Mouse (Mus musculus): ENCODE measurements around the gene Dusp2. TPM values are rescaled to one million over a fixed set of nuclear protein-coding genes. Genes with fewer than 3 reads are reported as not detected.

Dusp2 gene
- polyA plus RNA-seq, 1 experiment, result 13.9 TPM

DNA sequence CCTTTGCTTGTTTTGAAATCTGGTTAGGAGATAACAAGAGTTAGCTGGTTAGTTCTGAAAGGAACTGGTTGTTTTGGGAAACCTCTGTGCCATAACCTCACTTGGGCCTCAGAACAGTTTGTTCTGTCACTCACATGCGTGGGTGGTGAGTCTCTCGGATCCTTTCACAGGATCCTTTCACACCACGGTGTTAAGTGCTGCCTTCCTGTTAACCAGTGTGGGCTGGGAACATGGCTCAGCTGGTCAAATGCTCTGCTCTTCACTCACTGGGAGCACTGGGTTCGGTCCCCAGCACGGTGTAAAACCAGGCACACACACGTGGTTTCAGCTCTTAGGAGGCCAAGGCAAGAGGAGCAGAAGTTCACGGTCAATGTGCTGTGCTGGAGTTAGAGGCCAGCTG is 11.5 kb upstream of the Dusp2 start:
- Histone ChIP-seq H3K36me3 (ENCODE audit: control insufficient read depth, insufficient read depth) (no peaks in the 10 kb centered on the region), H3K27me3 (ENCODE audit: control insufficient read depth, insufficient read depth, insufficient read length) (no peaks in the 10 kb centered on the region), H3K79me2 (ENCODE audit: control insufficient read depth, insufficient read depth) (no peaks in the 10 kb centered on the region), H3K4me3 (ENCODE audit: insufficient read depth, poor library complexity, severe bottlenecking) (no peak overlapping the region), H3ac (ENCODE audit: control insufficient read depth, insufficient read length, low read depth) (no peak overlapping the region), H3K79me3 (ENCODE audit: low read depth) (no peaks in the 10 kb centered on the region)
- TF ChIP-seq CEBPB (IDR thresholded peaks at IDR 0.05; ENCODE audit: low read depth) (no peak), MYOD1 (IDR thresholded peaks at IDR 0.05; ENCODE audit: control insufficient read depth, insufficient read length, low read depth) (no peak), FOSL1 (IDR thresholded peaks at IDR 0.05; ENCODE audit: insufficient read depth, low read length, poor library complexity, severe bottlenecking) (no peak), CTCF (IDR thresholded peaks at IDR 0.05; ENCODE audit: control insufficient read depth, insufficient read depth, insufficient read length) (no peak), MYOG (IDR thresholded peaks at IDR 0.05; ENCODE audit: control insufficient read depth, extremely low read depth, insufficient read length) (no peak), MAX (IDR thresholded peaks at IDR 0.05) (no peak), USF1 (IDR thresholded peaks at IDR 0.05; ENCODE audit: low read depth) (no peak)

DNA sequence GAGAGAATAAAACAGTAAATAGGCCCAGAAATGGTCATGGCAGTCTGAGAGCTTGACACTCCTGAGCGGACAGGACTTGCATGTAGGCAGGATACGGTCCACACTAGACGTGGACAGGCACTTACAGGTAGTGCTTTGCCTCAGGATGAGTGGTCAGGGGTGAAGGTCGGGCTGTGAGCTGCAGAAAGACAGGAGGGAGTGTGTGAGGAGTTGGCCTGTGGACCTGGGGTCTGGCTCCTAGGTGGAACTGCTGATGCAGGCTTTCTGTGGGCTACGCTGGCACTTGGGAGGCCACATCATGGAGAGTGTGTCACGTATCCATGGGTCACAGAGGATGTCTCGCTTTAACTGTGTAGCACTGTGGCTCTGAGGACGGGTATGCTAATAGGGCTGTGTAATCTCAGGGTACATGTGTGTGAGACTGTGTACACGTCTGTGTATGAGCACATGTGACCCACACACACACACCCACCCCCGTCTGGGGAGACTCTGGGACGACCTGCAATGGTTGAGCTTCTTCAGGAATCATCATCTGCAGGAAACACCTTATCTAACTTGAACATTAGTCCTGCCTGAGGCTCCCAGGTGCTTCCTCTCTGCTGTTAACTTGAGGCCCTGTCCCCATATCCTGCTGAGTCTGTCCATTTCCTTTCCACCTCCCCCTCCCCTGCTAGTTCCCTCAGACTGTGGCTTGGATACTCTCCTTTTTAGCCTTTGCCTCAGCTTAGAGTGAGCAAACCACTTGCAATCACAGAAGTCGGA is 7.7 kb upstream of the Dusp2 start:
- Histone ChIP-seq H3K79me3 (ENCODE audit: low read depth) (no peaks in the 10 kb centered on the region), H3K79me2 (ENCODE audit: control insufficient read depth, insufficient read depth) (no peaks in the 10 kb centered on the region), H3ac (ENCODE audit: control insufficient read depth, insufficient read length, low read depth) (no peak overlapping the region), H3K4me3 (ENCODE audit: insufficient read depth, poor library complexity, severe bottlenecking) (no peak overlapping the region), H3K36me3 (ENCODE audit: control insufficient read depth, insufficient read depth) (no peaks in the 10 kb centered on the region), H3K27me3 (ENCODE audit: control insufficient read depth, insufficient read depth, insufficient read length) (no peaks in the 10 kb centered on the region)
- TF ChIP-seq MYOD1 (IDR thresholded peaks at IDR 0.05; ENCODE audit: control insufficient read depth, insufficient read length, low read depth) (no peak), FOSL1 (IDR thresholded peaks at IDR 0.05; ENCODE audit: insufficient read depth, low read length, poor library complexity, severe bottlenecking) (no peak), MYOG (IDR thresholded peaks at IDR 0.05; ENCODE audit: control insufficient read depth, extremely low read depth, insufficient read length) (no peak), USF1 (IDR thresholded peaks at IDR 0.05; ENCODE audit: low read depth) (no peak), MAX (IDR thresholded peaks at IDR 0.05) (no peak), CTCF (IDR thresholded peaks at IDR 0.05; ENCODE audit: control insufficient read depth, insufficient read depth, insufficient read length) (no peak), CEBPB (IDR thresholded peaks at IDR 0.05; ENCODE audit: low read depth) (no peak)

DNA sequence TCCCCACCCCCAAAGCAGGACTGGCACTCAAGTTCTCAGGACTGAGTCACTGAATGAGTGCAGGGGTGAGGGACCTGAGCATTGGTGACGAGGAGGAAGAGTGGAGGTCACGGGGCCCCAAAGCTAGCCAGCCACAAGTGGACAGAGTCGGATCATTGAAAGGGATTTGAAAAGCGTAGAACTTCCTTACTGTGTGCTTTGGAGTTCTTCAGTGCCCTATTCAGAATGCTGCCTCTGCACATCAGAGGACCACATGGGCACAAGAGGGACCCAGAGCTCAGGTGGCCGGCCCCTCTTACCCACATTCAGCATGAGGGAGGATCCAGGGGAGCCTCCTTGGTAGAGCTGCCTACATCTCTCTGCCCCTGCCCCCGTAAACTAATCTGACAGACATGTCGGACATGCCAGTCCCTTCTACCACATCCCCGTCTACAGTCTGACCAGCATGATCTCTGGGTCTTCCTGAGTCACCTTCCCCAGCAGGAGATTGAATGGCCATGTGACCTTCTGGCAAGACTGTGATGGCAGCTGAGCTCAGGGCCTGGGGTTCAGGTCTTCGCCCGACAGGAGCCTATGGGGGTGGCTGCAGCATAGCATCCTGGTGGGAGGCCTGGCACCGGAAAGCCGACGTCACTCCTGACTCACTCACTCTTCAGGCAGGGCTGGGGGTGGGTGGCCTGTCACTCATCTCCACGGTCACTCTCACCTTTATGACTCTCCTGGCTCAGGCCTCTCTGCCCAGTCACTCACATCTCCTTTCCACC is 3.0 kb upstream of the Dusp2 start:
- Histone ChIP-seq H3K4me3 (ENCODE audit: insufficient read depth, poor library complexity, severe bottlenecking) (no peak overlapping the region), H3K79me2 (ENCODE audit: control insufficient read depth, insufficient read depth) (peaks cover 20% of the 10 kb centered on the region), H3K27me3 (ENCODE audit: control insufficient read depth, insufficient read depth, insufficient read length) (no peaks in the 10 kb centered on the region), H3ac (ENCODE audit: control insufficient read depth, insufficient read length, low read depth) (peak overlapping the region; percentile 24), H3K36me3 (ENCODE audit: control insufficient read depth, insufficient read depth) (peaks cover 14% of the 10 kb centered on the region), H3K79me3 (ENCODE audit: low read depth) (peaks cover 10% of the 10 kb centered on the region)
- TF ChIP-seq MYOD1 (IDR thresholded peaks at IDR 0.05; ENCODE audit: control insufficient read depth, insufficient read length, low read depth) (peak; percentile 75), USF1 (IDR thresholded peaks at IDR 0.05; ENCODE audit: low read depth) (peak; percentile 89), MYOG (IDR thresholded peaks at IDR 0.05; ENCODE audit: control insufficient read depth, extremely low read depth, insufficient read length) (no peak)

DNA sequence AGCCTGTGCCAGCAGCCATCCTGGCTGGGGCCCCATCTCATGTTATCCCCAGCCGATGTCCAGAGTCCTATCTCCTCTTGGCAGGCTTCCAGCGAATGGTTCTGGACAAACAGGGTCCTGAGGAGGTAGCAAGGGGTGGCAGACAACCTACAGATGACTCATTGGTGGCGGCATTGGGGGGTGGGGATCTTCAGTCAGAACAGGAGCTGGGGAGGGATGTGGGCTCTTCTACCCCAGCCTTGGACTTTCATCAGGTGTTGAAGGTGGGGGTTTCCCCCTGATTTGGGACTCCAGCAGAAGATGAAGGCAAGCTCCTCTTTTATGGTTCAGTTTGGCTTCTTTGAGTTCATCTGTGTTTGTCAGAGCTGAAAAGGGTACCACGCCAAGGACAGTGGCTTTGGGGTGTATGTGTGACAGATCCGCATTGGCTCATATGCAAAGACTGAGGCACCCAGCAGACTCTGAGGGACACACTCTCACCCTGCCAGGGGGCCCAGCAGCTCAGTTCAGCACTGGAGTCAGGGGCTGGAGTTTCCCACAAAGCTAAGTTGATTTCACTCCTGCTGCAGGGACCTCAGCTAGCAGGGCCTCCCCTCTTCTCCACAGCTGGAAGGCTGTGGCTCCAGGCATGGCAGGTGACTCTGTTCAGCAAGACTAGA is 1.9 kb upstream of the Dusp2 start:
- H3K27me3 ChIP-seq (ENCODE audit: control insufficient read depth, insufficient read depth, insufficient read length), result no peaks in the 10 kb centered on the region
- no peak overlapping the region for H3K4me3 ChIP-seq (ENCODE audit: insufficient read depth, poor library complexity, severe bottlenecking)
- H3K36me3 ChIP-seq (ENCODE audit: control insufficient read depth, insufficient read depth), result peaks cover 16% of the 10 kb centered on the region
- H3ac ChIP-seq (ENCODE audit: control insufficient read depth, insufficient read length, low read depth), result no peak overlapping the region
- TF ChIP-seq CEBPB (IDR thresholded peaks at IDR 0.05; ENCODE audit: low read depth) (no peak), USF1 (IDR thresholded peaks at IDR 0.05; ENCODE audit: low read depth) (no peak), MAX (IDR thresholded peaks at IDR 0.05) (no peak), FOSL1 (IDR thresholded peaks at IDR 0.05; ENCODE audit: insufficient read depth, low read length, poor library complexity, severe bottlenecking) (no peak), CTCF (IDR thresholded peaks at IDR 0.05; ENCODE audit: control insufficient read depth, insufficient read depth, insufficient read length) (no peak), MYOD1 (IDR thresholded peaks at IDR 0.05; ENCODE audit: control insufficient read depth, insufficient read length, low read depth) (no peak), MYOG (IDR thresholded peaks at IDR 0.05; ENCODE audit: control insufficient read depth, extremely low read depth, insufficient read length) (no peak)
- H3K79me3 ChIP-seq (ENCODE audit: low read depth), result peaks cover 10% of the 10 kb centered on the region
- H3K79me2 ChIP-seq (ENCODE audit: control insufficient read depth, insufficient read depth), result peaks cover 23% of the 10 kb centered on the region

DNA sequence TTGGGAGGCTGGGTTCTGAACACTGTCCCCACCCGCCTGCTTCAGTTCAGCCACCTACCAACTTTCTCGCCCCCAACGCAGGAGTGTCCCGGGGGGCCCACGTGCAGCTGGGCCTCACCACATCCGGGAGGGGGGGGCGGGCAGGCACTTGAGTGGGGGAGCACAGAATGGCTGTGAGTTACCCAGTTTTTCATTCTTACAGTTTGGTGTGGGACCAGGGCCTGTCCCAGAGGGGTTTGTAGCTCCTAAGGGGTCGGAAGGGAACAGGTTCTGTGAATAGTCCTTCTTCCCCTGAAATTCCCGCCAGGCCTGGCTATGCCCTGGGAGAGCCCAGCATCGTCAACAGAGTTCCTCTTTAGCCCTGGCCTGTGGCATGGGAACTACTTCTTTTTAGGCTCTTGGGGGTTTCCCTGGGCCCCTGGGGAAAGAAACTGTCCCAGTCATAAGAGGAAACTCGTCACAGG is 849 bp upstream of the Dusp2 start:
- H3K36me3 ChIP-seq (ENCODE audit: control insufficient read depth, insufficient read depth), result peaks cover 16% of the 10 kb centered on the region
- peaks cover 10% of the 10 kb centered on the region for H3K79me3 ChIP-seq (ENCODE audit: low read depth)
- TF ChIP-seq USF1 (IDR thresholded peaks at IDR 0.05; ENCODE audit: low read depth) (no peak), MYOD1 (IDR thresholded peaks at IDR 0.05; ENCODE audit: control insufficient read depth, insufficient read length, low read depth) (no peak), CEBPB (IDR thresholded peaks at IDR 0.05; ENCODE audit: low read depth) (no peak), MYOG (IDR thresholded peaks at IDR 0.05; ENCODE audit: control insufficient read depth, extremely low read depth, insufficient read length) (no peak), FOSL1 (IDR thresholded peaks at IDR 0.05; ENCODE audit: insufficient read depth, low read length, poor library complexity, severe bottlenecking) (no peak), CTCF (IDR thresholded peaks at IDR 0.05; ENCODE audit: control insufficient read depth, insufficient read depth, insufficient read length) (no peak), MAX (IDR thresholded peaks at IDR 0.05) (no peak)
- H3K4me3 ChIP-seq (ENCODE audit: insufficient read depth, poor library complexity, severe bottlenecking), result no peak overlapping the region
- H3ac ChIP-seq (ENCODE audit: control insufficient read depth, insufficient read length, low read depth), result no peak overlapping the region
- peaks cover 23% of the 10 kb centered on the region for H3K79me2 ChIP-seq (ENCODE audit: control insufficient read depth, insufficient read depth)
- H3K27me3 ChIP-seq (ENCODE audit: control insufficient read depth, insufficient read depth, insufficient read length), result no peaks in the 10 kb centered on the region

All from C2C12 (cell line).